Mouse (Mus musculus): ENCODE data around the gene Baiap2. TPM values are rescaled to one million over a fixed set of nuclear protein-coding genes. Genes with fewer than 3 reads are reported as not detected.

Gene Baiap2
- 10 to 100 TPM in 1 of 2 experiments, 1 to 10 TPM in 1; 6.9 to 12.7 TPM for total RNA-seq (2021)

GRCm38 (mm10) chr11:119942727-119943427 is at the start of gene Baiap2:
Gene Baiap2, plus strand, starts transcription at chr11:119942763.
- peak; percentile 98 for DNase-seq
- intact Hi-C loops (cut with DNase I), result no loop called here

GRCm38 (mm10) chr11:119893667-119894236 is 48.8 kb upstream of the Baiap2 start:
- DNase-seq, result no peak
- intact Hi-C loops (cut with DNase I), result no loop called here

DNA sequence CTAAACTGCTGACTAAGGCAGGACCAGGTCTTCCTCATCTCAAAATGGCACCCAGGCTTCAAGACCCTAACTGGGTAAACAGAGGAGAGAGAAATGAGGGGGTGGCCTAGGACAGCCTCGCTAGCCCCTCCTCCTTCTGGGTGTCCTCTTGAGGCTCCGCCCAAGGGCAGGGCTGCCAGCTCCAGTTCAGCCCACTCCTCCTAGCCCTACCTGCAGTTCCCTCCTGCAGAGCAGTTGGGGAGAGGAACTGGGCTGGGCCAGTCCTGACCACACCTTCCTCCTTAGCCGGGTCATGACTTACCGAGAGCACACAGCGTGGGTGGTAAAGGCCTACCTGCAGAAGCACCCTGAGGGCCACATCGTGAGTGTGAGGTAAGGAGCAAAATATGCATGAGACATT is 47.9 kb upstream of the Baiap2 start:
- intact Hi-C loops (cut with DNase I), result no loop called here
- DNase-seq, result no peak

DNA sequence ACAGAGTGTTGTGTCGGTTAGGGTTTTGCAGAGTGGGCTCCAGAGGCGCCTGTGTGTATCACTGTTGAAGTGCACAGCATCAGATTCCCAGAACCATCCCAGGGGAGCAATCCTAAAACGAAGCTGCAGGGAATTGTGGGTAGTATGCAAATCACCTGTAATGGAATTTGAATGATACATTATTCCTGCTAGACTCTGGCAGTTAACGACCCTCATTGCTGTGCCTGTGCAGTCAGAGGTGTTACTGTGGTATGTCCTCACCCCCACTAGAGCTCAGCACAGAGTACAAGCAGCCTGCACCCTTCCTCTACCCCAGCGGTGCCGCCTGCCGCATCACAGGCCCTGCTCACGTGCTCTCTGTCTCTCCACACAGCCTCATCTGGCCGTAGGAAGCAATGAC is 45.5 kb upstream of the Baiap2 start:
- intact Hi-C loops (cut with DNase I), result no loop called here
- DNase-seq, result no peak

GRCm38 (mm10) chr11:119898976-119899375 is 43.6 kb upstream of the Baiap2 start:
- intact Hi-C loops (cut with DNase I), result no loop called here
- no peak for DNase-seq

- intact Hi-C loops (cut with DNase I), result no loop called here
- DNase-seq, result no peak
Measured at GRCm38 (mm10) chr11:119901174-119901573, 41.4 kb upstream of the Baiap2 start.

GRCm38 (mm10) chr11:119902891-119903290 is 39.7 kb upstream of the Baiap2 start:
- intact Hi-C loops (cut with DNase I), result no loop called here
- DNase-seq, result no peak

GRCm38 (mm10) chr11:119904621-119905286 is 37.8 kb upstream of the Baiap2 start:
- DNase-seq, result peak; percentile 73 to 79
- intact Hi-C loops (cut with DNase I), result loop anchor here (1.0 kb wide), 1 partner anchor 401 kb away; no protein-coding TSS in a partner anchor

- intact Hi-C loops (cut with DNase I), result loop anchor here (1.0 kb wide), 1 partner anchor 402 kb away; no protein-coding TSS in a partner anchor
- no peak for DNase-seq
Measured at GRCm38 (mm10) chr11:119905794-119906193, 36.8 kb upstream of the Baiap2 start.

DNA sequence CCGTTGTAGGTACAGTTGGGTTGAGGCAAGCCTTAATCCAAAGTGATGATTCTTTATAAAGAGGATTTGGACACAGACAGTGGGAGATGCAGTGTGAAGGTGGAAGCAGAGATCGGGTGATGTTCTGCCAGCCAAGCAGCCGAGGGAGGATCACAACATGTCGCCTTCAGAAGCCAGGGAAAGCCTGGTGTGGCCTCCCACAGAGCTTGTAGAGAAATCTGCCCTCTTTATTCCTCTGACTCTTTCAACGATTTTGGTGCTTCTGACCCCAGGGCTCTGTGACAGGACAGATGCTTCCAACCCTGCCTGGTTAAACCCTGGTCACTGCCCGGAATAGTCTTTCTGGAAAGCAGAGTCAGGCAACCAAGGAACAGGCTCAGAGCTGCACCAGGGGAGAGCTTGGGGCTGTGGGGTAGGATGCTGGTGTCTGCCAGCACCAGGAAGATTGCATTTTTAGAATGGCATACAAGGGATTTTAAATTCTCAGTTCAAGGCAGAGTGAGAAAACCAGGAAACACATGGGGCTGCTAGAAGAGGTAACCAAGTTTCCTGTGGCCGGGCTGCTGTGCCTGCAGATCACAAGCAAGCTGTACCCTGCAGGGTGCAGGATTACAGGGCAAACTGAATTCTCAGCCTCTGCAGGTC is 35.4 kb upstream of the Baiap2 start:
- DNase-seq, result no peak
- intact Hi-C loops (cut with DNase I), result no loop called here

- intact Hi-C loops (cut with DNase I), result no loop called here
- no peak for DNase-seq
Measured at GRCm38 (mm10) chr11:119907711-119908110, 34.9 kb upstream of the Baiap2 start.

DNA sequence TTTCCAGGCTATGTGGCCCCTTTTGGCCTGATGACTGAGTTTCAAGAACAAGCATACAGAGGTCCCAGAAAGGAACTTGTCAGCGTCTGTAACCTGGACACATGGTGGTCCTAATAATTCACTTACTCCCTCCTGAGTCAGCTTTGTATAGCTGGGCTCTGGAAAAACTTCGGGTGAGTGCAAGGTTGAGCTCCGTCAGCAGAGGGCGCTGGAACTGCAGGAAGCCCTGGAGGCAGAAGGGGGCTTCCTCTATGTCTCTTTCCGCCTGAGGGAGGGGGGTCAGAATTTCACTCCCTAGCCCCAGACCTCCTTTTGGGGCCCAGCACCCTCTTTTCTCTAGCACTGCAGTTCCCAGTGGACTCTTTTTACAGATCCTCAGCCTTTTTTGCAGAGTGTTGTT is 33.1 kb upstream of the Baiap2 start:
- intact Hi-C loops (cut with DNase I), result loop anchor here (1.0 kb wide), 1 partner anchor 82 kb away; no protein-coding TSS in a partner anchor

GRCm38 (mm10) chr11:119912845-119913244 is 29.7 kb upstream of the Baiap2 start:
- intact Hi-C loops (cut with DNase I), result no loop called here
- no peak for DNase-seq

More for the DNA sequence above, 33.1 kb upstream of the Baiap2 start:
- DNase-seq, result peak; percentile 67 to 88

GRCm38 (mm10) chr11:119913291-119913934 is 29.1 kb upstream of the Baiap2 start, which contains the start of gene Chmp6:
Gene Chmp6, plus strand, starts transcription at chr11:119913441.
- peak; percentile 94 to 95 for DNase-seq
- intact Hi-C loops (cut with DNase I), result no loop called here

- intact Hi-C loops (cut with DNase I), result no loop called here
- no peak for DNase-seq
Measured at GRCm38 (mm10) chr11:119913935-119914314, 28.6 kb upstream of the Baiap2 start.

DNA sequence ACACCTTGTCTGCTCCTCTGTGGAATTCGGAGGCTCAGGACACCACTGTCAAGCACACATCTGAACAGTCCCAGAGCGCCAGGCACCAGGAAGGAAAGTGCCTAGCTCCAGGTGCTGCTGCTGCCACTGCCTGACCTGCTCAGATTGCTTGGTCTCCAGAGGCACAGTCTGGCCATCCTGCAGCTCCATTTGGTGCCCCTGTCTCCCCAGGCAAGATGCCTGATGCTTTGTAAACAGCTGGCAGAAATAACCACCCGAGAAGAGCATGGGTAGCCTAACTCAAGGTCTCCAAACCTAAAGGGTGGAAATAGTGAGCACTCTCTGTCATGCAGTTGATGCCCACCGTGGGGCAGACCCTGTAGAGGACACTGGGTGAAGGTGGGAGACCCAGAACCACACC is 28.2 kb upstream of the Baiap2 start:
- intact Hi-C loops (cut with DNase I), result no loop called here
- DNase-seq, result no peak

- DNase-seq, result no peak
- intact Hi-C loops (cut with DNase I), result no loop called here
Measured at GRCm38 (mm10) chr11:119915666-119916065, 26.9 kb upstream of the Baiap2 start.

GRCm38 (mm10) chr11:119916102-119916790 is 26.3 kb upstream of the Baiap2 start:
- peak; percentile 72 to 78 for DNase-seq
- intact Hi-C loops (cut with DNase I), result no loop called here

- peak in 1 of 2 experiments; percentile 10 for DNase-seq
- intact Hi-C loops (cut with DNase I), result no loop called here
Measured at GRCm38 (mm10) chr11:119916834-119917469, 25.6 kb upstream of the Baiap2 start.

DNA sequence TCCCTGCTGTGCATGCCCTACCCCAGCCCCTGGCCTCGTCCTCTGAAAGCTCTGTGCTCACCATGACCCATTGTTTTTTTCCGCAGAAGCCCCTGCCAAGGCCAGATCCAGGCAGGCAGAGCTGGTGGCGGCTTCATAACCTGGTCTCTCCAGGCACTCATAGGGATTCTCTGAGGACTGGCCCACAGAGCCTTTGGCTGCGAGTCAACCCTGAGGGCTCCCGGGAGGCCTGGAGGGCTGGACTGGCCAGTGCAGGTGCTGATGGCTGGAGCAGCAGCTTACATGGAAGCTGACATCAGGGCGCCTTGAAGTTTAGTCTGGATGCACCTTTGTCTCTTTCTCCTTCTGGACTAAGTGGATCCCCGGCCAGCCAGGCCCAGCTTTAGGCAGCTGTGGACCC is 24.0 kb upstream of the Baiap2 start:
- peak in 1 of 2 experiments; percentile 7 for DNase-seq
- intact Hi-C loops (cut with DNase I), result no loop called here

Data from heart, postnatal 10 days (tissue).